Mouse (Mus musculus) megakaryocyte, embryonic 14.5 days (primary cell): ENCODE measurements around the gene Zfp989.
"Not testable (repeated sequence)": the region's sequence is repeated elsewhere in the genome, so short reads cannot be mapped to it uniquely, and the experiment has no call there.

Experiments
- FLI1 ChIP-seq: IDR thresholded peaks from 2 replicates; pipeline ENCODE4 v1.6.1; 2012; ENCODE audit warnings: low read length, inconsistent platforms, mixed read lengths
- GATA1 ChIP-seq: IDR thresholded peaks from 3 replicates; pipeline ENCODE4 v1.6.1; 2012; ENCODE audit warnings: mixed read lengths, low read length, inconsistent platforms, borderline replicate concordance

- not testable (repeated sequence) for TF ChIP-seq GATA1, FLI1
Measured at GRCm38 (mm10) chr4:147021550-147021949, 49.8 kb downstream of the Zfp989 start, which contains the start of gene Rex2.
